ENCODE assay signal across 15 mouse cellular contexts in genomic region chr5:139536911-139537738, GRCm38 (mm10). TPM values are rescaled to one million over a fixed set of nuclear protein-coding genes. Genes with fewer than 3 reads are reported as not detected.
DNase-seq lines count a peak whose midpoint lies in the region; ATAC-seq and TF ChIP-seq lines count a peak whose summit lies in the region.
"Had no signal": no experiment of that assay in that cellular context is flagged by ENCODE, and none has a peak within 500 bp of the region (broad histone marks: within the 10 kb centered on the region; RNA-seq: fewer than 3 reads in every experiment).

No protein-coding gene starts in this region.

- H3K27ac ChIP-seq in cerebellum, adult 2 months (ENCODE audit: insufficient read depth, low read length), result no peak overlapping the region
- H3K27ac ChIP-seq in hindbrain, embryonic 11.5 days (ENCODE audit: low read depth, low read length), result peak overlapping the region; percentile 67
- H3K27ac ChIP-seq: macrophage had no signal

- no peak for TF ChIP-seq POLR2A in cerebellum, adult 2 months (IDR thresholded peaks at IDR 0.05; ENCODE audit: borderline replicate concordance, insufficient read depth, low read length)

- H3K4me3 ChIP-seq in cerebellum, adult 2 months (replicated peaks; ENCODE audit: insufficient read depth, low read depth, low read length), result no peak overlapping the region
- H3K4me3 ChIP-seq in hindbrain, embryonic 11.5 days (ENCODE audit: low read depth, low read length), result no peak overlapping the region
- H3K4me3 ChIP-seq: erythroblast, embryonic 14.5 days had no signal

- H3K4me1 ChIP-seq in cerebellum, adult 2 months (ENCODE audit: control insufficient read depth, insufficient read depth, low read length), result peaks cover 4% of the 10 kb centered on the region; the same call in 1 of the 2 replicates
- H3K4me1 ChIP-seq in hindbrain, embryonic 11.5 days (replicated peaks; ENCODE audit: control insufficient read depth, insufficient read depth, low read length), result peaks cover 9% of the 10 kb centered on the region

- no peaks in the 10 kb centered on the region for H3K9me3 ChIP-seq in hindbrain, embryonic 11.5 days (ENCODE audit: control insufficient read depth, low read length)

- intact Hi-C loops in heart, postnatal 25 days (cut with DNase I), result loop anchor here (1.0 kb wide), 2 partner anchors 131 to 213 kb away; no protein-coding TSS in a partner anchor

- no peak for TF ChIP-seq CTCF in cerebellum, adult 2 months (IDR thresholded peaks at IDR 0.05; ENCODE audit: borderline replicate concordance, insufficient read depth, low read depth, low read length)

- no peak overlapping the region for H3K9ac ChIP-seq in hindbrain, embryonic 11.5 days (ENCODE audit: low read depth, low read length)

- no peak for ATAC-seq in cerebellum, adult (ENCODE audit: insufficient number of reproducible peaks, low FRiP score, low TSS enrichment)
- ATAC-seq in hindbrain, embryonic 11.5 days (ENCODE audit: low FRiP score), result no peak
- ATAC-seq: activated CD4-positive, CD25-positive, alpha-beta regulatory T cell, adult 4 months had no signal

- 68% methylated on average over 18 of the region's 18 CpGs for WGBS in cerebellum, adult 2 months
- 3% methylated on average over 18 of the region's 18 CpGs for WGBS in hindbrain, embryonic 11.5 days

- DNase-seq in cerebellum, adult 2 months, result peak; percentile 12 to 25
- DNase-seq in cerebellum, postnatal 25 days, result peak; percentile 28 to 38
- DNase-seq in hindbrain, embryonic 11.5 days (ENCODE audit: low spot score), result peak; percentile 60
- DNase-seq in neural tube, embryonic 10.5 days (ENCODE audit: extremely low spot score, low spot score), result peak; percentile 56
- no peak for DNase-seq in thymus, adult 18-20 months
- DNase-seq in heart, postnatal 25 days (ENCODE audit: low spot score), result no peak
- no peak for DNase-seq in adipocyte (ENCODE audit: low spot score)

- H3K4me2 ChIP-seq in hindbrain, embryonic 11.5 days (replicated peaks; ENCODE audit: low read depth, low read length), result no peak overlapping the region

- no peaks in the 10 kb centered on the region; the same call in 1 of the 2 replicates for H3K27me3 ChIP-seq in cerebellum, adult 2 months (ENCODE audit: control insufficient read depth, insufficient read depth, low read length)
- peaks cover 82% of the 10 kb centered on the region for H3K27me3 ChIP-seq in hindbrain, embryonic 11.5 days (ENCODE audit: control insufficient read depth, insufficient read depth, low read length)

- H3K36me3 ChIP-seq in hindbrain, embryonic 11.5 days (ENCODE audit: control insufficient read depth, insufficient read depth, low read length), result no peaks in the 10 kb centered on the region

RNA-seq across cellular contexts. Expression of gene Uncx, which starts 6.2 kb away (rescaled TPM):
- polyA plus RNA-seq in cerebellum, adult 2 months (2012; rRNA removed), result 38.1 and 38.8 TPM in 2 replicates
- polyA plus RNA-seq in hindbrain, embryonic 11.5 days (2014; fragmentation: Nextera tagmentation; extraction: Ambion mirVana), result 57.9 and 66.8 TPM in 2 replicates
- total RNA-seq in heart, postnatal 25 days (2021), result not detected
- total RNA-seq: ES-E14; granulocyte monocyte progenitor cell, adult 5-6 weeks; liver, adult 2 months had no signal
- polyA plus RNA-seq: activated CD4-positive, CD25-positive, alpha-beta regulatory T cell, adult 4 months; erythroblast, embryonic 14.5 days; liver, adult 2 months; macrophage; spleen, adult 2 months had no signal

RNA-seq across cellular contexts. Expression of gene Zfand2a, which starts 52.8 kb away (rescaled TPM):
- polyA plus RNA-seq in cerebellum, adult 2 months (2012; rRNA removed), result 37.1 and 42.8 TPM in 2 replicates
- 6.7 and 8.4 TPM in 2 replicates for polyA plus RNA-seq in hindbrain, embryonic 11.5 days (2014; fragmentation: Nextera tagmentation; extraction: Ambion mirVana)
- total RNA-seq in heart, postnatal 25 days (2021), result 10 to 100 TPM; 15.1 to 16.5 TPM

Comparison
In these comparisons a context has a peak if more than half of its experiments do, and no peak if none do; other contexts are left out.
1. DNase-seq: peak in cerebellum, adult 2 months (2 of 2), cerebellum, postnatal 25 days (2 of 2), hindbrain, embryonic 11.5 days (single experiment) and neural tube, embryonic 10.5 days (single experiment); none in thymus, adult 18-20 months (0 of 2), heart, postnatal 25 days (single experiment) and adipocyte (single experiment).